Mouse (Mus musculus) cortical plate, adult 2 months (tissue): Measurements from ENCODE around the gene Vdr. TPM values are rescaled to one million over a fixed set of nuclear protein-coding genes. Genes with fewer than 3 reads are reported as not detected.

ENCODE experiments used
- H3K27ac ChIP-seq: fragments of 200-500 bp; 2 replicates; pipeline ENCODE4 v1.5.1; 2012; ENCODE audit warnings: low read length, control low read depth, inconsistent platforms; ENCODE audit not compliant: insufficient read depth
- H3K4me1 ChIP-seq: fragments of 200-500 bp; 2 replicates; pipeline ENCODE4 v1.6.1; 2011; ENCODE audit warnings: low read length; ENCODE audit not compliant: control insufficient read depth, insufficient read depth
- H3K4me3 ChIP-seq: fragments of 200-500 bp; 2 replicates; pipeline ENCODE4 v1.5.1; 2011; ENCODE audit warnings: mild to moderate bottlenecking, low read length, control low read depth; ENCODE audit not compliant: insufficient read depth
- CTCF ChIP-seq: fragments of 200-500 bp; IDR thresholded peaks from 2 replicates; pipeline ENCODE4 v1.5.1; 2011; ENCODE audit warnings: mild to moderate bottlenecking, control low read depth, low read length; ENCODE audit not compliant: insufficient read depth; ENCODE audit errors: extremely low read depth
- POLR2A ChIP-seq: fragments of 200-500 bp; IDR thresholded peaks from 2 replicates; pipeline ENCODE4 v1.6.1; 2011; ENCODE audit warnings: mild to moderate bottlenecking, low read length, control low read depth; ENCODE audit not compliant: insufficient read depth; ENCODE audit errors: extremely low read depth
- polyA plus RNA-seq: library from polyadenylated mRNA; depleted of rRNA; stranded (reverse); fragments of >200 nt; gene quantifications from 2 replicates; pipeline ENCODE4 v1.2.3, GENCODE M21; 2012

Vdr gene
- polyA plus RNA-seq, 1 experiment: 0.17 TPM

DNA sequence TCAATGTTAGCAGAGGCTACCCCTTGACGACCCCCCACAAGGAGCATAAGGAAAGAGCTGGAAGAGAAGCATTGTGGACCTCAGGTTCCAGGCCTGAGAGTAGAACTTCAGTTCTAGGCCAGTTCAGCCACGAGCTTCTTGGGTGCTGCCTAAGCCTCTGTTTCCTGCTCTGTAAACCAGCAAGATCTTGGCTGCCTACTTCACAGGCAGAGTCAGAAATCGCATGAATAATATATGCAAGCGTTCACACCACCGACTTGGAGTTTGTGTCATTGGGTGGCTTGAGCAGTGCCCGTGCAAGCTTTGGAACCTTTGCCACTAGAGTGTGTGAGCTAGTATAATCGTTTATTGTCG is 73.6 kb downstream of the Vdr start:
- H3K27ac ChIP-seq: no peak overlapping the region
- peaks cover 2% of the 10 kb centered on the region for H3K4me1 ChIP-seq
- TF ChIP-seq CTCF (no peak), POLR2A (no peak)
- no peak overlapping the region for H3K4me3 ChIP-seq

DNA sequence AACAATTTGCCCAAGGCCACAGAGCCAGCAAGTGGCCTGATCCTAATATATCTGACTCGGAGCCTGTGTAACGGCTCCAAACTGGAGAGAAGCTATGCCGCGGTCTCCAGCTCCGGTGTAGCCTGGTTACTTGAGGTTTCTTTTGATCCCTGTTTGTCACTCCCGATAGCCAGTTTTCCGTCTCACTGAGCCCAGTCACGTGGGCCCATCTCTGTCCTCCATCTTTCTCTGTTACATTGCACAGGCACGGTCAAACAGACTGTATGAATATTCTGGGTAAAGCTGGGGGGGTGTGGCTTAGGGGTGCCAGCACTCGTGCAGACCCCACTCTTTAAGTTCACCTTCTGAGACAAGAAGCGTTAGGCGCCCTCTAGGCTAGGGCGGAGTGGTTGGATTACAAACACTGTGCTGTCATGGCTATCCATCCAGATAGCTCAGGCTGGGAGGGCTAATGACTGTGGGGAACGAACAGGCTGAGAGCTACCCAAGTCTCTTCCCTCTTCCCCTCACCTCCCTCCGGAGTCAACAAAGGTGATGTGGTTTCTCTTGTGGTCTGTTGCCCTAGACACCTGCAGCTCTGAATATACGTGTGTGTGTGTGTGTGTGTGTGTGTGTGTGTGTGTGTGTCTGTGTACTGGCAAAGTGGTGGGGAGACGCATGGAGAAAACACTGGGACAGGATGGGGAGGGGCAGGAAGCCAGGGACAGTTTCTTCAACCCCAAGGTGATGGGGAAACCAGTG is 74.1 kb downstream of the Vdr start:
- Histone ChIP-seq H3K4me1 (peaks cover 2% of the 10 kb centered on the region), H3K4me3 (no peak overlapping the region), H3K27ac (no peak overlapping the region)
- TF ChIP-seq CTCF (no peak), POLR2A (no peak)

DNA sequence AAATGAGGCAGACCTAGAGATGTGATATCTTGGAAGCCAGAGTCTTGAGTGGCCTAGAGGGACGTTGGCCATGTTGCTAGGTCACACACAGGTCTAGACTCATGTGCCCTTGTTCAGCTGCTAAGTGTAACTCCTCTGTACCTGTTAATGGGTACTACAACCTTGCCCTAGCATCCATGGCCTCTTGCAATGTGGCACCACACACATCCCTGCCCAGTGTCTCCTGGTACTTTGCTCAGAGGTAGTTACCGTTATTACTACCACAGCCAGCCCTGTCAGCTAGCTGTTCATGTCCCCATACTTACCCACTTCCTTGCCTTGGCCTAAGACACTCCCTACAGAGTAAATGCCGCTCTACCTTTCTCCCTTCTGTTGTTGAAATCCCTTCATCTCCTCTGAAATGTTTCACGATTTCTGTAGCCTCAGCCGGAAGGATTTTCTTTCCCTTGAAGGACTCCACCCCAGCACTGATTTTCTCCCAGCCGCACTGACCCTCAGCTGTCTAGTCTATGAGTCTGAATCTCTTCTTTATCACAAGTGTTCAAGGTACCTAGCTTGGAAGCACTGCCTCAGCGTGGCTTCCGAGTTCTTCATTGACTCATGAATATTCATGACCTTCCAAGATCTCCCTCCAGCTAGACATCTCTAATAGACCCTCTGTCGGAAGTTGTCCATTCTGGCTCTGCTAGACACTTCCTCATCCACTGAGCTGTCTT is 77.5 kb downstream of the Vdr start:
- H3K4me1 ChIP-seq: peaks cover 10% of the 10 kb centered on the region

DNA sequence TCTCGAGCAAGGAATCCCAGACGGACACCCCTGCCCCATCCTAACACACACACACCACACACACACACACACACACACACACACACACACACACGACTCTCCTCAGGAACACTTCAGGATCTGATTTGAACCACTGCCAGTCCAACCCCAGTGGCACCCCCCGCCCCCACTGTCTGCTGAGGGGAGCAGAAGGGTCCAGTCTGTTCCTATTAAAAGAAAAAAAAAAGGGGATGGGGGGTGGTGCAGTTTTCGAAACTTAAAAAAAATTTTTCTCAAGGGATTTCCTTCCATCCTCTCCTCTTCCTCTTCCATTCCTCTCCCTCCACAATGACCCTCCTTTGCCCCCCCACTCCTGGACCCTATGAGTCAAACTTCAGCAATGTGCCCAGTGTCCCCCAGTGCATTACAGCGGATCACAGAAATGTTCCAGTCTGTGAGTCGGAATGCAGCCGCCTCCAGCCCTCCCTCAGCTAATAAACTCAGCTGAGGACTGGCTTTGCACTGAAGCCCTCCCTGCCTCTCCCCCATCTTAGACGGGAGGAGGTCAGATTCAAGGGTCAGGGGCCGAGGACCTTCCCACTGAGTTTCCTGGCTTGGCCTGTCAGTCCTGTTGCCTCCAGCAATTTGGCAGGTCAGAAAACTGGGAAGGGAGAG is 78.3 kb downstream of the Vdr start:
- peak overlapping the region; percentile 75 for H3K27ac ChIP-seq
- peak overlapping the region; percentile 72 for H3K4me3 ChIP-seq
- H3K4me1 ChIP-seq: peaks cover 8% of the 10 kb centered on the region; the same call in 1 of the 2 replicates
- TF ChIP-seq CTCF (no peak), POLR2A (no peak)

More for the DNA sequence above, 77.5 kb downstream of the Vdr start:
- H3K4me3 ChIP-seq: no peak overlapping the region
- no peak overlapping the region for H3K27ac ChIP-seq
- TF ChIP-seq CTCF (no peak), POLR2A (no peak)

DNA sequence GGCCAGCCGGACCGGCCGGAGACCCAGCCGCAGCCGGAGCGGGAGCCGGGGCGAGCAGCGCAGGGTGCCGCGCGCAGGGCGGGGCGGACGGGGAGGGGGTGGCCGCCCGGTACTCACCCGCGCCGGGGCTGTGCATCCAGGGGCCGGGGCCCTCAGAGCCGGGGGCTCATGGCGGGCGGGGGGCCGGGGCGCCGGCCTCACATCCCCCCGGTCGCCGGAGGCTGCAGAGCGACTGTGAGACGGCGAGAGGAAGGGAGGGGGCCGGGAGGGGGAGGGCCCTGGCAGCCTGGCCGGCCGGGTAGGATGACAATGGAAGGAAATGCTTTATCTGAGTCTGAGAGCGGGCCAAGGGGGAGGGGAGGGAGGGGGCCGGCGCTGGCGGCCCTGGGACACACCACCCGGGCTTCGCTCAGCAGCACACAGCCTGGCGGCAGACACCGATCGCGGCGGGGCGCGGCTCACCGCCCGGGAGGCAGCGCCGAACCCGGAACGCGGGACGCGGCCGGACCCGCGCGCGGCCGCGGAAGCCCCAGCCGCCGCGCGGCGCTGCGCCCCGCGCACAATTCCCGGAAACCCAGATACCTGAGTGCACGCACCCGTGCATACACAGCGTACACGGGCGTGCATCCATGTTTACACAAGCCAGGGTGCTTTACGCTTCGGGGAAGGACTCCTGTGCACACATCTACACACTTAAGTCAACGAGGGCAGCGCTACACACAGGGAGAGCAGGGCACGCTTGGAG is 79.0 kb downstream of the Vdr start:
- Histone ChIP-seq H3K4me3 (peak overlapping the region; percentile 72), H3K4me1 (peaks cover 8% of the 10 kb centered on the region; the same call in 1 of the 2 replicates), H3K27ac (peak overlapping the region; percentile 91)
- TF ChIP-seq CTCF: no peak
- peak; percentile 44; the same call in 1 of the 2 replicates for TF ChIP-seq POLR2A

DNA sequence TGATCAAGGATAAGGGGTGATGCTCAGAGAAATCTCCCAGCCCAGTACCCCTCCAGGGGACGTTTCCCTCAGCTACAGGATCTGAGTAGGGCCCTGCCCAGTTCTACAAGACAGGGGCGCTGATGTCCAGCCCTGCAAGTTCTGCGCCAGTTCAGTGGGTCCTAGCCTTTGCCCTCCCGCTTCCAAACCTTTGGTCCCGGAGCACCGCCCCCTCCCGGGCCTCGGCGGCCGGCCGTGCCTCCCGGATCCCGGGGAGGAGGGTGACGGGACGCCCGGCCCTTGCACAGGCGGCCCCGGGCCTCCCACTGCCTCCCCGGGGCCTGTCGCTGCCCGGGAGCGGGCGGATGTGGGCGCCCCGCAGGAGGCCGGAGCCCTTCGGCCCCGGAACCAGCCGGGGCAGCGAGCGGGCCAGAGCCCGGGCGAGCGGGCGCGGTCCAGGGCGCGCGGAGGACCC is 79.6 kb downstream of the Vdr start:
- peaks cover 8% of the 10 kb centered on the region; the same call in 1 of the 2 replicates for H3K4me1 ChIP-seq
- H3K4me3 ChIP-seq: peak overlapping the region; percentile 72
- peak overlapping the region; percentile 91 for H3K27ac ChIP-seq
- TF ChIP-seq POLR2A (no peak), CTCF (no peak)

DNA sequence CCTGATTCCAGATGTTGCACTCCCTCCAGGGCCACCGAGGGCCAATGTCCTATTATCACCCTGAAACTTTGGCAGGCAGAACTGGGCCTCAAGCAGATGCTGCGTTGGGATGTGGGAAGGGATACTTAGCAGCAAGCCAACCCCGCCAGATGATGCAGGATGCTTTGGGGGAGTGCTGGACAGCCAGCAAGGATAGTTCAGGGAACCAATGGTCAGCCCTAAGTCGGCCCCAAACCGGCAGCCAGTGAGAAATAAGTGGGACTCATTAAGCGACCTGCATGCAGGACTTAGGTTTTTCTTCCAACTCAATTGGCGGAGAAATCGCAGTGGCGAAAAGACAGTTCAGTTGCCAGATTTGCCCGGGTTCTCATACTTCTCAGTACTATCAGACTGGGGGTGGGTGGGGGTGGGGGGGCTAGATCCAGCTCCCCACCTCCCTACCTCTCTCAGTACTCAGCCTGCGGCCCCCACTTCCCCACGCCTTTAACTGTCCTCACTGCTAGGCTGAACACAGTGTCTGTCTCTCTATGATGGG is 80.1 kb downstream of the Vdr start:
- TF ChIP-seq POLR2A (peak; percentile 27; the same call in 1 of the 2 replicates), CTCF (no peak)
- H3K4me3 ChIP-seq: peak overlapping the region; percentile 72
- peak overlapping the region; percentile 91 for H3K27ac ChIP-seq
- peaks cover 8% of the 10 kb centered on the region for H3K4me1 ChIP-seq

DNA sequence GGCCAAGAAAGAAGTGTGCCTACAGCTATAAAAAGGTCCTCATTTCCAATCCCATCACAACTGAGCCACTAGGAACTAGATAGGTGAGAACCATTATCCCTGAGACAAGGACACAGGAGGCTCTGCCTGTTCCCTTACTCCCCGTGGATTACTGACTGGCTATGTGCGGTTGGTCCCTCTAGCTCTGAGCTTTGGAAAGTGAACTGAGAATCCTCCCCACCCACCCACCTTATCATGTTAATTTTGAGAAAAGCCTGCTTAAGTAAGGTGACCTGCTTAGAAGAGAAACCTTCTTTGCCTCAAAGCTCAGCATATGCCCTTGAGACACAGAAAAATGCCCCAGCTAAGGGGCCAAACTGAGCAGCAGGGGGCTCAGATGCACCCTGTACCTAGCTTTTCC is 81.0 kb downstream of the Vdr start:
- TF ChIP-seq POLR2A: no peak
- TF ChIP-seq CTCF: no peak
- H3K4me3 ChIP-seq: no peak overlapping the region; the same call in 1 of the 2 replicates
- H3K4me1 ChIP-seq: peaks cover 9% of the 10 kb centered on the region
- H3K27ac ChIP-seq: peak overlapping the region; percentile 70; the same call in 1 of the 2 replicates

DNA sequence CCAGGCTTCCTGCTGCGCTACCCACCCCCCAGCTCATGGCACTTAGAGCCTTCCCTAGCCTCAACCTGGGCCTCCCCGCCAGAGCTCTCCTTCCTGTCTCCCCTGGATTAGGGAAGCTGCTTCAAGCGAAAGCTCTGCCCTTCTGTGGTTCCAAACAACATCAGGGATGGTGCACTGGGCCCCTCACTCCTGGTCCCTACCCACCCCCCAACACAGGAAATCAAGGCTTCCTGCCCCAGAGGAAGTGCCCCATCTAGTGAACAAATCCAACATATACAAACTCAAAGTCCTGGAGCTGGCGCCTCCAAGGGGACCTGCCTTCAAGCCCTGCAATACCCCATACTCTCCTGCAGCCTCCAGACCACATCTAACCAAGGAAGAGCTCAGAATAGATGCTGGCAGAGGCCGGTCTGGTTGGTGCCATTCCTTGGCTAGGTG is 81.5 kb downstream of the Vdr start:
- H3K4me1 ChIP-seq: peaks cover 14% of the 10 kb centered on the region
- no peak overlapping the region; the same call in 1 of the 2 replicates for H3K4me3 ChIP-seq
- peak overlapping the region; percentile 70 for H3K27ac ChIP-seq
- TF ChIP-seq CTCF (no peak), POLR2A (no peak)
